Mouse (Mus musculus) central nervous system, embryonic 14 days (tissue): ENCODE measurements around the gene Urm1. TPM values are rescaled to one million over a fixed set of nuclear protein-coding genes. Genes with fewer than 3 reads are reported as not detected.

Experiments
- polyA plus RNA-seq: library from polyadenylated mRNA; depleted of rRNA; stranded (reverse); fragments of >200 nt; gene quantifications from 2 replicates; pipeline ENCODE4 v1.2.3, GENCODE M21; 2012; rRNA removed

The Urm1 gene
- 56.3 and 56.6 TPM in 2 replicates for polyA plus RNA-seq

GRCm38 (mm10) chr2:29820025-29820817, at the start of gene Urm1:
Gene Urm1 (plus strand): TSS chr2:29820075.

GRCm38 (mm10) chr2:29787104-29787917, 32.6 kb upstream of the Urm1 start, which contains the start of gene Coq4:
Gene Coq4 (plus strand): TSS chr2:29787493.

GRCm38 (mm10) chr2:29787937-29788681, 31.8 kb upstream of the Urm1 start, which contains the start of gene Trub2:
Gene Trub2 (minus strand): TSS chr2:29788502.

GRCm38 (mm10) chr2:29802075-29802826, 17.6 kb upstream of the Urm1 start, which contains the start of gene Slc27a4:
Gene Slc27a4 (plus strand): TSS chr2:29802634.

GRCm38 (mm10) chr2:29868949-29869645, 49.2 kb downstream of the Urm1 start, which contains the start of gene Cercam:
Gene Cercam (plus strand): TSS chr2:29869164.

GRCm38 (mm10) chr2:29889066-29889944, 69.4 kb downstream of the Urm1 start, which contains the start of gene Odf2:
Gene Odf2 (plus strand): TSS chr2:29889221.

Other genes starting within 250 kb of the Urm1 start
- 72.6 and 79.3 TPM in 2 replicates for gene Rapgef1, start 200.4 kb upstream of the Urm1 start, polyA plus RNA-seq
- 0.10 and 0.14 TPM in 2 replicates for gene Gm13420, start 68.4 kb upstream of the Urm1 start, polyA plus RNA-seq
- gene Gm13547, start 60.8 kb upstream of the Urm1 start, polyA plus RNA-seq: not detected in 2 replicates
- gene Coq4, start 32.6 kb upstream of the Urm1 start, polyA plus RNA-seq: 32.0 and 32.2 TPM in 2 replicates
- 42.9 and 48.3 TPM in 2 replicates for gene Trub2, start 31.6 kb upstream of the Urm1 start, polyA plus RNA-seq
- gene Slc27a4, start 17.4 kb upstream of the Urm1 start, polyA plus RNA-seq: 50.5 and 52.4 TPM in 2 replicates
- 27.7 and 42.4 TPM in 2 replicates for gene Cercam, start 49.1 kb downstream of the Urm1 start, polyA plus RNA-seq
- 92.1 and 102 TPM in 2 replicates for gene Odf2, start 69.1 kb downstream of the Urm1 start, polyA plus RNA-seq
- 55.0 and 55.1 TPM in 2 replicates for gene Gle1, start 115.4 kb downstream of the Urm1 start, polyA plus RNA-seq
- gene Sptan1, start 145.5 kb downstream of the Urm1 start, polyA plus RNA-seq: 550 and 589 TPM in 2 replicates
- gene Wdr34, start 228.8 kb downstream of the Urm1 start, polyA plus RNA-seq: 63.2 and 64.7 TPM in 2 replicates
- 346 and 393 TPM in 2 replicates for gene Set, start 237.3 kb downstream of the Urm1 start, polyA plus RNA-seq